Mouse (Mus musculus) heart, embryonic 12.5 days (tissue): ENCODE results near the gene Rnf224. TPM values are rescaled to one million over a fixed set of nuclear protein-coding genes. Genes with fewer than 3 reads are reported as not detected.
A peak's percentile ranks its signal among the peaks of the same experiment; 100 is the strongest.
"Not testable (repeated sequence)": the region's sequence is repeated elsewhere in the genome, so short reads cannot be mapped to it uniquely, and the experiment has no call there.

Experiments used
- ATAC-seq: fragments of 200-750 bp; cut with Nextera tagmentation; 2 replicates; pipeline ENCODE4 v1.8.0; 2017; ENCODE audit warnings: moderate TSS enrichment, moderate library complexity; ENCODE audit not compliant: insufficient number of reproducible peaks, low FRiP score
- H3K27ac ChIP-seq: fragments of 300-500 bp; sonication (generic); 2 replicates; pipeline ENCODE4 v1.5.1; 2016; ENCODE audit warnings: mild to moderate bottlenecking, moderate library complexity; ENCODE audit not compliant: poor library complexity, severe bottlenecking
- H3K27me3 ChIP-seq: fragments of 300-500 bp; sonication (generic); replicated peaks from 2 replicates; pipeline ENCODE4 v1.6.1; 2016; ENCODE audit warnings: mild to moderate bottlenecking, moderate library complexity
- H3K36me3 ChIP-seq: fragments of 300-500 bp; sonication (generic); 2 replicates; pipeline ENCODE4 v1.6.1; 2016; ENCODE audit warnings: mild to moderate bottlenecking, moderate library complexity
- H3K4me1 ChIP-seq: fragments of 300-500 bp; sonication (generic); replicated peaks from 2 replicates; pipeline ENCODE4 v1.6.1; 2016; ENCODE audit warnings: mild to moderate bottlenecking
- H3K4me2 ChIP-seq: fragments of 300-500 bp; sonication (generic); 2 replicates; pipeline ENCODE4 v1.6.1; 2016; ENCODE audit warnings: mild to moderate bottlenecking, moderate library complexity
- H3K4me3 ChIP-seq: fragments of 300-500 bp; sonication (generic); 2 replicates; pipeline ENCODE4 v1.5.1; 2016; ENCODE audit warnings: mild to moderate bottlenecking
- H3K9ac ChIP-seq: fragments of 300-500 bp; sonication (generic); 2 replicates; pipeline ENCODE4 v1.6.1; 2016; ENCODE audit warnings: mild to moderate bottlenecking, moderate library complexity
- H3K9me3 ChIP-seq: fragments of 300-500 bp; sonication (generic); replicated peaks from 2 replicates; pipeline ENCODE4 v1.6.1; 2016; ENCODE audit warnings: mild to moderate bottlenecking, moderate library complexity
- WGBS: fragments of 180-500 bp; shearing (Covaris S2); methylation state at CpG from one replicate; pipeline ENCODE4 v1.1.7; 2016; 5-methylcytosine and 5-hydroxymethylcytosine counted together
- polyA plus RNA-seq: library from polyadenylated mRNA; unstranded; fragments of >200 nt; fragmentation: Nextera tagmentation; extraction: Ambion mirVana; gene quantifications from 2 replicates; pipeline ENCODE4 v1.2.1, GENCODE M21; 2016

The Rnf224 gene
- polyA plus RNA-seq, 1 experiment from 2014 or later = not detected

DNA sequence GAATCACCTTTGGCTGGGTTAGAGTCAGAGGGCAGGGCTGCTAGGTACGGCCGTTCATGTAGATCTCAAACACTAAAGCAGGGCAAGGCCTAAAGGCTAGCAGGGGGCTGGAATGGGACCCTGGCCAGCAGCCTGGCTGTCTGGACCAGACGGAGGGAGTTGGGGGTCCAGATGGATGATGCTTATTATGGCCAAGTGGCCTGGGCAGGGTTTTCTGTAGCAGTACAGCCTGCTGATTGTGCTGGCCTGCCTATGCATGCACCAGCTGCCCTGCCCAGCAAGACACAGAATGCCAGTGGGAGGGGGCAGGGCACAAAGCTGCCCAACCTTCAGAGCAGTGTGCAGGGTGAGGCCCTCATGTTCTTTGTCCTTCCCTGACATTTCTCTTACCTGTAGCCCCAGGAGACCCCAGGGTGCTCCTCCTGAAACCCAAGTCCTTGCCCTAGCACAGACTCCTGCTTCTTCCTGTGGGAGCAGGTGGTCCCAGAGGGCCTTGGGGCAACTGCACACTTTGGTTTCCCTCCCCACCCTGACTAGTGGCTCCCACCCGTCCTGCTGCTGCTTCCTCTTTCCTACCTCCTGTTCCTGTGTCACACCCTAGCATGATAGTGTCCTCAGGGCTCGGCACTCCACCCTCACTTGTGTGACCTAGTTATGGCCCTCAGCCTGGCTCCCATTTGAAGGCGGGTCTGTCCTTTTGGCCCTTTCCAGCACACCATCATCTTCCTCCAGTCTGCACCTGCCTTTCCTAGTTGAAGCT, 29.5 kb upstream of the Rnf224 start:
- WGBS = 58% methylated on average over 6 of the region's 6 CpGs
- Histone ChIP-seq H3K27me3 (peaks cover 18% of the 10 kb centered on the region), H3K9me3 (no peaks in the 10 kb centered on the region), H3K4me1 (peaks cover 49% of the 10 kb centered on the region), H3K4me3 (no peak overlapping the region), H3K4me2 (peak overlapping the region; percentile 30; the same call in 1 of the 2 replicates), H3K9ac (no peak overlapping the region), H3K36me3 (peaks cover 27% of the 10 kb centered on the region), H3K27ac (no peak overlapping the region)
- ATAC-seq = no peak

DNA sequence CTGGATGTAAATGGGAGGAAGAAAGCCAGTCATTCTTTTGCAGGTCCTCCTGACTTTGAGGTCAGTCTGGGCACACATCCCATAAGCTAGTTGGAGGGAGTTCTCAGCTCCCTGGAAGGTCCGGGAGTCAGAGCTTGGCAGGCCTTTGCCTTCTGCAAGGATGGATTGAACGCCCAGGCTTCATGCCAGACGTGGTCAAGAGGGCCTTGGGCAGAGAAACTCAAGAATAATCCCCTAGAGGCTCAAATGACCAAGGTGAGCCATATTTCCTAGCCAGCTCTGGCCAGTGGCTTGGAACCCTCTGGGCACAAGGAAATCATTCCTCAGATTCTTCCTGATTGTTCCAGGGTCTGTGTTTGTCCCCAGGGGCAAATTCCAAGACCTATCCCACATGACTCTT, 28.3 kb upstream of the Rnf224 start:
- no peak overlapping the region for H3K27ac ChIP-seq
- peaks cover 16% of the 10 kb centered on the region for H3K36me3 ChIP-seq
- peaks cover 18% of the 10 kb centered on the region for H3K27me3 ChIP-seq
- no peaks in the 10 kb centered on the region for H3K9me3 ChIP-seq
- 66% methylated on average over 3 of the region's 3 CpGs for WGBS
- H3K4me2 ChIP-seq = peak overlapping the region; percentile 93
- no peak for ATAC-seq
- H3K4me3 ChIP-seq = no peak overlapping the region
- peaks cover 43% of the 10 kb centered on the region for H3K4me1 ChIP-seq
- H3K9ac ChIP-seq = no peak overlapping the region

DNA sequence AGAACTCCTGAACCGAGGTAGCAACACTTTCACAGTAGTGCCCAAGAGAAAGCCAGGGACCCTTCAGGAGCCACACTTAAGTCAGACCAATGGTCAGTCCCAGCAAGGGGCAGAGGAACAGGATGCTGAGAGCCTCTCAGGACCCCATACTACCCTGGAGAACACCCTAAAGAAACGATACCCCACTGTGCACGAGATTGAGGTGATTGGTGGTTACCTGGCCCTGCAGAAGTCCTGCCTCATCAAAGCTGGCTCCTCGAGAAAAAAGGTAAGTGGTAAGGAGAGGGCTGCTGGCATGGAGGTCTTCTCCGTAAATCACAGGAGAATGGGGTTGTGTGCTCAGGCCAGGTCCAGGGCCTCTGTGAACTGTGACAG, 27.7 kb upstream of the Rnf224 start:
- 77% methylated on average over 5 of the region's 5 CpGs for WGBS
- H3K9ac ChIP-seq = peak overlapping the region; percentile 17; the same call in 1 of the 2 replicates
- ATAC-seq = no peak
- H3K27ac ChIP-seq = no peak overlapping the region
- H3K36me3 ChIP-seq = peaks cover 10% of the 10 kb centered on the region
- H3K4me1 ChIP-seq = peaks cover 43% of the 10 kb centered on the region
- H3K4me2 ChIP-seq = peak overlapping the region; percentile 93
- no peaks in the 10 kb centered on the region for H3K9me3 ChIP-seq
- peaks cover 18% of the 10 kb centered on the region for H3K27me3 ChIP-seq
- H3K4me3 ChIP-seq = peak overlapping the region; percentile 77

DNA sequence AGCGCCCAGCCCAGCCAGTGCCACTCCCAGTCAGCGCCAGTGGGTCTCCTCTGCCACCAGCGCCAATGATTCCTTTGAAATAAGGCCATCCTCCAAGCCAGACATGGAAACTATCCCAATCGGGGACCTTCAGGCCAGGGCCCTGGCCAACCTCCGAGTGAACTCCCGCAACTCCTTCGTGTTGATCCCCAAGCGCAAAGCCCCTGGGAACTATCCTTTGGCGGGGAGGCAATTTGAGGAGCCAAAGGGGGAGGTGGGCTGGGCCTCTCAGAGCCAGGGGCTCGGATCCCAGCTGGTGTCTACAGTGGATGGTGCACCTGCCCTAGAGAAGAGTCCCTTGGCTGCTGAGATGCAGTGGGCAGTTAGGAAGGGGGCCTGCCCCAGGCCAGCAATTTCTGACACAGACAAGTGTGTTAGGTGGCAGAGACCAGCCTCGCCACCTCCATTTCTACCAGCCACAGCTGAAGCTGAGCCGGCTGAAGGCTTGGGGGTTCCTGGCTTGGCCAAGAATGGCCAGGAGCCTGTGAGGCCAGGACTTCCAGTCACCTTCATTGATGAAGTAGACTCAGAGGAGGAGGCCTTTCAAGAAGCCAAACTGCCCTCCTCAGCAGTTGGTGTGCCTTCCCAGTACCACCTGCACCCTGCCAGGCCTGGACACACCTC, 27.2 kb upstream of the Rnf224 start:
- WGBS = 23% methylated on average over 12 of the region's 12 CpGs
- H3K27me3 ChIP-seq = peaks cover 18% of the 10 kb centered on the region
- no peak overlapping the region for H3K27ac ChIP-seq
- ATAC-seq = no peak
- no peaks in the 10 kb centered on the region for H3K9me3 ChIP-seq
- peak overlapping the region; percentile 74 for H3K9ac ChIP-seq
- H3K36me3 ChIP-seq = 0 out of 2 replicates have a peak, but pooled peaks cover 5% of the 10 kb centered on the region
- peak overlapping the region; percentile 93 for H3K4me2 ChIP-seq
- H3K4me1 ChIP-seq = peaks cover 43% of the 10 kb centered on the region
- peak overlapping the region; percentile 77 for H3K4me3 ChIP-seq

DNA sequence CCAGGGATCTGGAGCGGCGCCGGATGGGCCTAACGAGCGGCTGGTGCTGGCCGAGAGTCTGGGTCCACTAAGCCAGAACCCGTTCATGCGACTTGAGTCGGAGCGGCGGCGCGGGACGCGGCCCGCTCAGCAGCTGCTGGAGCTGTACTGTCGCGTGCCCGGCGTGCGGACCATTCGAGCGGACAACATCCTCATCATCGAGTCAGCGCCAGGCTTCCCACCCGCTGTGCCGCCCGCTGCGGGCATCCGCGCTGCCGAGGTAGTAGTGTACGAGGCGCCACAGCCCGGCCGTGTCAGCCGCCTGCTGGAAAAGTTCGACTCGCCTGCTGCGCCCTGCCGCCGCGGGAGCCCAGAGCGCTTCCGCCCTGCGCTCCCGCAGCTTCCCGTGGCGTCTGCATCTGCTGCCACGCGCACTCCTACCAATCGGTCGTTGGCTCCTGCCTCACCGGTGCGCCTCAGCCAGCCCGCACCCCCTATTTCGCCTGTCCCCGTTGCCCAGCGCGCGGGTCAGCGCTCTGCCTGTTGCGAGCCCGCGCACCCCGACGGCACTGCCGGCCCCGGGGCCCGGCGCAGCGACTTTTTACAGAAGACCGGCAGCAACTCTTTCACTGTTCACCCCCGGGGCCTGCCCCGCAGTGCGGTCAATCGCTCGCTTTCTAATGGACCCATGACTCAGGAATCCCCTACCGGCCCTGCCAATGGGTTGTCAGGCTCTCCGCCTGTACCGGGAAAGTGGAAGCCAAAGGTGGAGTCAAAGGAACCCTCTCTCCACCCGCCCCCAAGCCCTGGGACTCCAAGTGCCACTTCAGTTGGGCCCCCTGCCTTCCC, 26.4 kb upstream of the Rnf224 start:
- peak overlapping the region; percentile 77 for H3K4me3 ChIP-seq
- H3K27ac ChIP-seq = no peak overlapping the region
- peak; percentile 12 for ATAC-seq
- H3K9ac ChIP-seq = peak overlapping the region; percentile 74
- H3K36me3 ChIP-seq = no peaks in the 10 kb centered on the region
- H3K4me2 ChIP-seq = peak overlapping the region; percentile 93
- peaks cover 18% of the 10 kb centered on the region for H3K27me3 ChIP-seq
- peaks cover 43% of the 10 kb centered on the region for H3K4me1 ChIP-seq
- no peaks in the 10 kb centered on the region for H3K9me3 ChIP-seq
- WGBS = under 1% methylated on average over 80 of the region's 82 CpGs

DNA sequence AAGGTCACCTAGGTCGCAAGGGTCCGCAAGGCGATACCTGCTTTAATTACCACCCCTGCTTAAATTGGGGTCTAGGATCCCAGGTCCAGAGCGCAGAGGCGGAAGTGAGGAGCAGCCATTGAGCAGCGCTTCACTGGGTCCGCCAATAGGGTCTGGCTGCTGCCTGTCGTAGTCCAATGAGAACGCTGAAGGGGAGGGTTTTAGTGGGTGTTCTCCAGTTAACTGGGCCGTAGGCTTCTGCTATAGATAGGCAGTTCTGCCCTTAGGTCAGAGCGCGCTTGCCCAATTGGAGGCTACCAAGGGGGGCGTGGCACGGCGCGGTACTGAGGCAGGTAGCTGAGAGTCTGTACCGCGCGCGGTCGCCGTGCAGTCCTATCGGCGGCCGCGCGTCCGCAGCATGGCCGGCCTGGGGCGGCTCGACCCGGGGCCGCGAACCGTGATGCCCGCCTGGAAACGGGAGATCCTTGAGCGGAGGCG, 25.7 kb upstream of the Rnf224 start, which contains the start of gene Tprn:
TSS of gene Tprn (plus strand) at position 328 of the 477 bp plus-strand sequence.
- peak within 1 kb of the TSS; percentile 93 for H3K4me2 ChIP-seq
- H3K27me3 ChIP-seq = peaks cover 18% of the 10 kb centered on the region
- no peak within 1 kb of the TSS for H3K27ac ChIP-seq
- peak within 1 kb of the TSS; percentile 74 for H3K9ac ChIP-seq
- under 1% methylated on average over 39 of the region's 39 CpGs for WGBS
- no peaks in the 10 kb centered on the region for H3K9me3 ChIP-seq
- peak within 1 kb of the TSS; percentile 77 for H3K4me3 ChIP-seq
- H3K36me3 ChIP-seq = no peaks in the 10 kb centered on the region
- ATAC-seq = peak; percentile 97
- peaks cover 38% of the 10 kb centered on the region for H3K4me1 ChIP-seq

DNA sequence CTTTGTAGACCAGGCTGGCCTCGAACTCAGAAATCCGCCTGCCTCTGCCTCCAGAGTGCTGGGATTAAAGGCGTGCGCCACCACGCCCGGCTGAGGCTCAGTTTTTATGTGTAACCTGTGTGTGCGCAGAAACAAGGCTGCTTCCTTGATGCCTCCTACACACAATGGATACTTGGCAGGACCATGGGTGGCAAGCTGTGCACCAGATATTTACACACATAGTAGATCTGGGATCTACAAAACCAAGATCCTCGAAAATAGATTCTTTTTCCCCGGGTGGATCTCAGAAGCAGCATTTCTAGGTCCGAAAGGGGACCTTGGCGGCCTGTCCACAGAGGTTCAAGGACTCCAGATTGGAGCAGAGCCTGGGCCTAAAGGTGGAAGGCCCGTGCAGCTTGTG, 25.3 kb upstream of the Rnf224 start:
- no peak; the same call in 1 of the 2 replicates for ATAC-seq
- no peak overlapping the region for H3K27ac ChIP-seq
- H3K9me3 ChIP-seq = no peaks in the 10 kb centered on the region
- H3K4me2 ChIP-seq = peak overlapping the region; percentile 93
- H3K9ac ChIP-seq = no peak overlapping the region; the same call in 1 of the 2 replicates
- WGBS = 45% methylated on average over 12 of the region's 12 CpGs
- peaks cover 34% of the 10 kb centered on the region for H3K4me1 ChIP-seq
- H3K27me3 ChIP-seq = peaks cover 18% of the 10 kb centered on the region
- peak overlapping the region; percentile 77 for H3K4me3 ChIP-seq
- H3K36me3 ChIP-seq = no peaks in the 10 kb centered on the region

DNA sequence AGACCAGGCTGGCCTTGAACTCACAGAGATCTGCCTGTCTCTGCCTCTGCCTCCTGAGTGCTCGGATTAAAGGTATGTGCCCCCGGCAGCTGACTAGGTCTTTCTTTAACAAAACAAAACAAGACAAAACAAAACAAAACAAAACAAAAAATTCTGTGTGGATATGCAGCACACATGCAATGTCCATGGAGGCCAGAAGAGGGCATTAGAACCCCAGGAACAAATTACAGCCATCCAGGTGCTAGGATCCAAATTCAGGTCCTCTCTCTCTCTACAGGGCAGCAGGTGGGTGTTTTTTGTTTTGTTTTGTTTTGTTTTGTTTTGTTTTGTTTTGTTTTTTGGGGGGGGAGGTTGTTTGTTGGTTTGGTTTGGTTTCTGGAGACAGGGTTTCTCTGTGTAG, 22.3 kb upstream of the Rnf224 start:
- H3K9ac ChIP-seq = no peak overlapping the region
- no peak overlapping the region for H3K4me2 ChIP-seq
- H3K27ac ChIP-seq = no peak overlapping the region
- H3K4me1 ChIP-seq = peaks cover 25% of the 10 kb centered on the region
- peaks cover 6% of the 10 kb centered on the region for H3K27me3 ChIP-seq
- no peak for ATAC-seq
- no peaks in the 10 kb centered on the region for H3K9me3 ChIP-seq
- H3K4me3 ChIP-seq = no peak overlapping the region
- H3K36me3 ChIP-seq = no peaks in the 10 kb centered on the region
- WGBS = 48% methylated on average over 2 of the region's 2 CpGs

DNA sequence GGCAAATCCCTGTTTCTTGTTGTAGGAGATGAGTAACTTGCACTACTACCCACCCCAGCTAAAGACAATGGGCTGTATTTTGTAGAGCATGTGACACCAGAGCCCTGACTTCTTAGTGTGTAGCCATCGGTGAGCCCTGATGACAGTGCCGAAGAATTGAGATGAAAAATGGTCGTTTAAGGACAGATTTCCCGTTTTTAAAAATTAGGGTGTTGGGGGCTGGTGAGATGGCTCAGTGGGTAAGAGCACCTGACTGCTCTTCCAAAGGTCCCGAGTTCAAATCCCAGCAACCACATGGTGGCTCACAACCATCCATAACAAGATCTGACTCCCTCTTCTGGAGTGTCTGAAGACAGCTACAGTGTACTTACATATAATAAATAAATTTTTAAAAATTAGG, 20.7 kb upstream of the Rnf224 start:
- H3K9me3 ChIP-seq, H3K36me3 ChIP-seq, ATAC-seq, H3K27me3 ChIP-seq, H3K27ac ChIP-seq, H3K9ac ChIP-seq, H3K4me3 ChIP-seq, H3K4me2 ChIP-seq: not testable (repeated sequence)
- H3K4me1 ChIP-seq = peaks cover 17% of the 10 kb centered on the region
- 80% methylated on average over 5 of the region's 5 CpGs for WGBS

DNA sequence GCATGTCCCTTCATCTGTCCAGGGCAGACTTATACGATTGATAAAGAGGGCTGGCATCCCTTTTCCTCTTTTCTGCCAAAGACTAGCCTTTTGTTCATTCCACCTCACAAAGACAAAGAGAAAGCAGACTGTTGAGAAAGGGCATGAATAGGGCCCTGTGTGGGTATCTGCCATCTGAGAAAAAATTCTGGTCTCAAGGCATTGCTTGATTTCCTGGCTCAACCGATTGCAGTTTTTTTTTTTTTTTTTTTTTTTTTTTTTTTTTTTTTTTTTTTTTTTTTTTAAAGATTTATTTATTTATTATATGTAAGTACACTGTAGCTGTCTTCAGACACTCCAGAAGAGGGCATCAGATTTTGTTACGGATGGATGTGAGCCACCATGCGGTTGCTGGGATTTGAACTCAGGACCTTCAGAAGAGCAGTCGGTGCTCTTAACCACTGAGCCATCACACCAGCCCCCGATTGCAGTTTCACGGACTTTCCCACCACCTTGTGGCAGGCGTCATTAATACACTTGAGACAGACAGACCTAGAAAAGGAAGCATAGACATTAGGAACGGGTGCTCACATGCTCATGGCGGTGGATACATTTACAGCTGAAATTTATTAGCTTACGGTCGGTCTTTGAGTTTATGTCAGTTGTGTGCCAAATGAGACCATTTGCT, 20.0 kb upstream of the Rnf224 start:
- not testable (repeated sequence) for ATAC-seq, H3K27me3 ChIP-seq, H3K9me3 ChIP-seq, H3K27ac ChIP-seq
- H3K9ac ChIP-seq = peak overlapping the region; percentile 91
- H3K4me2 ChIP-seq = peak overlapping the region; percentile 99
- H3K4me3 ChIP-seq = peak overlapping the region; percentile 71
- H3K36me3 ChIP-seq = peaks cover 12% of the 10 kb centered on the region
- WGBS = 57% methylated on average over 12 of the region's 12 CpGs
- peaks cover 17% of the 10 kb centered on the region for H3K4me1 ChIP-seq
